Mouse (Mus musculus): ENCODE measurements at regions not wholly inside any gene's neighbourhood (a gene's known extent, or its start where the extent isn't known, plus 50 kb on each side); places are given as distances from the start of the nearest gene placed in this dataset.
"Not testable (repeated sequence)": the region's sequence is repeated elsewhere in the genome, so short reads cannot be mapped to it uniquely, and the experiment has no call there.

DNA sequence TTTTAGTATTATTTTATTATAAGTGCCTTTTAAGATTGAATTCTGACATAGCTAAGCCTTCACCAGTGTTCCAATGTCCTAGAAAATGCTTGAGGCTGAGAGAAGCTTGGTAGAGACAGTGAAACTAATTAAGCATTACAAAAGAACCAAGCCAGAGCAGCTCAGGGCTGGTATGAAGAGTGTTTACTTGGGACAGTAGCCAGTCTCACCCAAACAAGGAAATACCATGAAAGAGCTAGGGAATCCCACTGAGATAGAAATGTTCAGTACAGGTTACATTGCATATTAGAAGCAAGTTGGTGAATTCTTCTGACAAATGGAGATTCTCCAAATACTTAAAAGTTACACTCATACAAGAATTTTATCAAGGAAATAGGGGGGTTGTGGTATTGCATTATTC lies 54.6 kb upstream of the Galnt18 start:
- not testable (repeated sequence) for ATAC-seq (ENCODE audit: insufficient read depth, low FRiP score, low TSS enrichment); H3K4me2 ChIP-seq (ENCODE audit: low read depth); H3K27me3 ChIP-seq (ENCODE audit: control insufficient read depth, insufficient read depth, low read length); H3K9ac ChIP-seq (ENCODE audit: low read length); H3K36me3 ChIP-seq (ENCODE audit: control insufficient read depth, insufficient read depth, low read length); H3K4me3 ChIP-seq (ENCODE audit: low read depth, low read length); H3K4me1 ChIP-seq (ENCODE audit: control insufficient read depth, insufficient read depth, low read length); H3K9me3 ChIP-seq (ENCODE audit: control insufficient read depth, low read length); DNase-seq (ENCODE audit: low spot score); H3K27ac ChIP-seq (ENCODE audit: low read depth, low read length)

DNA sequence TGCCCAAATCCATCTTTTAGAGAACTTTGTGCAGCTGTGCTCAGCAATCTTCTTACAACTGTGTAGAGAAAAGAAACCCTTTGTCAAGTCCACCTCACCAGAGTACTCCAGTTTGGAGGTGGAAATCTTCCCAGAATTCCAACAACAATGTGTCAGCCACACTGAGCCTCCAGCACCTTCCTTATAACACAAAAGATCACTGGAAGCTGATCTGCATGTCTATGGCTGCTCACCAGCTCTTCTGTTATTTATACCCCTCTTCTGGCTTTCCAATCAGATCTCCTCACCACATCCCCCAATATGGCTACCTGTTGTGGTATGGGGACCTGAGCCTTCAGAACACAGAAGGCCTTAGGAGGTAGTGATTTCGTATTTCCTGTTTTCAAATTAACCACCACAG lies 50.2 kb upstream of the Galnt18 start:
- no peak overlapping the region for H3K4me2 ChIP-seq (ENCODE audit: low read depth)
- no peaks in the 10 kb centered on the region for H3K36me3 ChIP-seq (ENCODE audit: control insufficient read depth, insufficient read depth, low read length)
- DNase-seq (ENCODE audit: low spot score) (no peak), ATAC-seq (ENCODE audit: insufficient read depth, low FRiP score, low TSS enrichment) (no peak)
- no peaks in the 10 kb centered on the region for H3K4me1 ChIP-seq (ENCODE audit: control insufficient read depth, insufficient read depth, low read length)
- no peaks in the 10 kb centered on the region for H3K9me3 ChIP-seq (ENCODE audit: control insufficient read depth, low read length)
- no peaks in the 10 kb centered on the region for H3K27me3 ChIP-seq (ENCODE audit: control insufficient read depth, insufficient read depth, low read length)
- no peak overlapping the region for H3K9ac ChIP-seq (ENCODE audit: low read length)
- no peak overlapping the region for H3K4me3 ChIP-seq (ENCODE audit: low read depth, low read length)
- no peak overlapping the region for H3K27ac ChIP-seq (ENCODE audit: low read depth, low read length)
- WGBS = 81% methylated on average over 1 of the region's 1 CpGs
